Mouse (Mus musculus) testis, adult 2 months (tissue): ENCODE measurements around the gene 1700025G04Rik. TPM values are rescaled to one million over a fixed set of nuclear protein-coding genes. Genes with fewer than 3 reads are reported as not detected.
A peak's percentile ranks its signal among the peaks of the same experiment; 100 is the strongest.
"Not testable (repeated sequence)": the region's sequence is repeated elsewhere in the genome, so short reads cannot be mapped to it uniquely, and the experiment has no call there.

Source experiments
- H3K27ac ChIP-seq: fragments of 200-500 bp; 2 replicates; pipeline ENCODE4 v1.5.1; 2012; ENCODE audit warnings: low read depth, low read length; ENCODE audit not compliant: control insufficient read depth, insufficient read depth
- H3K27me3 ChIP-seq: fragments of 200-500 bp; 2 replicates; pipeline ENCODE4 v1.6.1; 2012; ENCODE audit warnings: mild to moderate bottlenecking, low read length, moderate library complexity; ENCODE audit not compliant: control insufficient read depth, insufficient read depth
- H3K36me3 ChIP-seq: fragments of 200-500 bp; 2 replicates; pipeline ENCODE4 v1.6.1; 2012; ENCODE audit warnings: mild to moderate bottlenecking, low read length; ENCODE audit not compliant: control insufficient read depth, insufficient read depth
- H3K4me1 ChIP-seq: fragments of 200-500 bp; 2 replicates; pipeline ENCODE4 v1.6.1; 2012; ENCODE audit warnings: low read length; ENCODE audit not compliant: control insufficient read depth, insufficient read depth
- H3K4me3 ChIP-seq: fragments of 200-500 bp; 2 replicates; pipeline ENCODE4 v1.5.1; 2012; ENCODE audit warnings: low read depth, mild to moderate bottlenecking, low read length, moderate library complexity, mixed read lengths; ENCODE audit not compliant: control insufficient read depth
- CTCF ChIP-seq: fragments of 200-500 bp; IDR thresholded peaks from 2 replicates; pipeline ENCODE4 v1.5.1; 2012; ENCODE audit warnings: low read depth, mild to moderate bottlenecking, inconsistent platforms, low read length, moderate library complexity; ENCODE audit not compliant: control insufficient read depth, insufficient read depth, insufficient replicate concordance
- POLR2A ChIP-seq: fragments of 200-500 bp; IDR thresholded peaks from 2 replicates; pipeline ENCODE4 v1.6.1; 2012; ENCODE audit warnings: low read depth, mild to moderate bottlenecking, inconsistent platforms, low read length, moderate library complexity; ENCODE audit not compliant: control insufficient read depth
- polyA plus RNA-seq: library from polyadenylated mRNA; depleted of rRNA; stranded (reverse); fragments of >200 nt; gene quantifications from 2 replicates; pipeline ENCODE4 v1.2.3, GENCODE M21; 2012

1700025G04Rik gene
- polyA plus RNA-seq, 1 experiment: 12.0 TPM

DNA sequence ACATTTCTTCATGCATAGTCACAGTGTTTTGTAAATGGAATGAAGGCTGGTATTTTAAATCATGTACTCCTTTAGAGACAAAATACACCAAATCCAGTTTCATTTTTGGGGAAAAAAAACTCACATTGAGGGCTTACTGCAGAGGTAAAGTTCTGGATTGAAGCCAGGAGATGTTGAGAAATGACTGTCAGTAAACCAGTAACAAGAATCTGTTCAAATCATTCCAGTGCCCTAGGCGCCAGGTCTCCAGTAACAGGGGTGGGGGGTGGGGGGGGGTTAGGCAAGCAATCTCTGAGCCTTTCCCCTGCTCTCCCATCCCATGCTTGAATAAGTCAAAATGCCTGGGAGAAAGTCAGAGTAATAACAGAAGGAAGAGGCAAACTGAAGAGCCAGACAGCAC is 234.4 kb downstream of the 1700025G04Rik start:
- Histone ChIP-seq H3K36me3 (no peaks in the 10 kb centered on the region), H3K4me3 (no peak overlapping the region), H3K27me3 (no peaks in the 10 kb centered on the region), H3K4me1 (peaks cover 3% of the 10 kb centered on the region), H3K27ac (no peak overlapping the region)
- no peak for TF ChIP-seq CTCF
- no peak for TF ChIP-seq POLR2A

DNA sequence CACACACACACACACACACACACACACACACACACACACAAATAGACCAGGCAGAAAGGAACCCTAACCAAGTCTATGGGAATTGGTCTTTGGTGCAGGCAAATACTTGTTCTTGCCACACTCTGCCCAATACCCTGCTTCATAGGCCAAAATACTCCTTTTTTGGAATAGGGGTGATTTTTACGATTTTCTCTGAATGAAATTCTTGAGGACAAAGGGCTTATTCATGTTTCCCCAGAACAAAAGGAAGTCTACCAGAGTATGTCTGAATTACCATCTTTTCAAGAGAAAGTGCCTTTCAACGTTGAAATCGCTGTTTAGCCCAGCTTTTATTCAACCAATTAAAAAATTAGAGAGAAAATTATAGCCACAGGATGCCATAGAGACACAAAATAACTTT is 237.9 kb downstream of the 1700025G04Rik start:
- Histone ChIP-seq H3K27ac (no peak overlapping the region), H3K36me3 (no peaks in the 10 kb centered on the region), H3K4me3 (no peak overlapping the region), H3K27me3 (no peaks in the 10 kb centered on the region), H3K4me1 (peaks cover 6% of the 10 kb centered on the region)
- TF ChIP-seq POLR2A (no peak), CTCF (no peak)

DNA sequence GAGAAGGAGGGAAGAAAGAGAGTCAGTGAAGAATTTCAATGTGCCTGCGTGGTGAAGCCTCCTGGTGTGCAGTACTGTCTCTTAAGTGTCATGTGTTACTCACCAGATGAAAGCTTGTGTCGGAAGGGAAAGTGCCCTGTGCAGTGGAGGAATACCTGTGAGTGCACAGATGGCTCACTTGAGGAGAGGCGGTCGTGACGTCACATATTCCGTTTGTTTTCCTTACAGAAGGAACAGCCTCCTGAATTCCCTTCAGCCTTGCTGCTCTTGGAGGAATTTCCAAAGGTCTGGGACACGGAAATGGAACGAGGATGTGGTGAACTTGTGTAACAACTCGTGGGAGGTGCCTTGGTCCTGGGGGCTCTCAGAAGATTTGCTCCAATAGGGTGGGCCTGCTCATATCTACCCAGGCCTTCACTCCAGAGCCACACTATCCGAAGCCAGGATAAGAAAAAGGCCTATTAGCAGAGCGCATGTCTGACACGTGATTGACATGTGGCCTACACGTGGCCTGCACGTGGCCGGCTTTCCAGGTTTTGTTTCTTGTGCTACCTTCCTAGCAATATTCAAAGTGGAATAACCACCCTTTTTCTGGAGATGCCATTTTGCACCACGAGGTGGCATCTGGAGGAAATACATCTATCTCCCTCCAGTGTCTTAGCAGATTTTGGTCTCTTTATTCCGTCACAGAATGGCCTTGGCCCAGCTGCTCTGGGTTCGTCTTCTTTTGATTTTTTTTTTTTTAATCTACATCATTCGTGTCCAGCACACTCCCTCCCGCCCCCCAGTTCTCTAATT is 238.7 kb downstream of the 1700025G04Rik start:
- no peaks in the 10 kb centered on the region for H3K36me3 ChIP-seq
- H3K4me3 ChIP-seq: no peak overlapping the region
- no peaks in the 10 kb centered on the region for H3K27me3 ChIP-seq
- no peak for TF ChIP-seq POLR2A
- H3K27ac ChIP-seq: no peak overlapping the region
- H3K4me1 ChIP-seq: peaks cover 6% of the 10 kb centered on the region

DNA sequence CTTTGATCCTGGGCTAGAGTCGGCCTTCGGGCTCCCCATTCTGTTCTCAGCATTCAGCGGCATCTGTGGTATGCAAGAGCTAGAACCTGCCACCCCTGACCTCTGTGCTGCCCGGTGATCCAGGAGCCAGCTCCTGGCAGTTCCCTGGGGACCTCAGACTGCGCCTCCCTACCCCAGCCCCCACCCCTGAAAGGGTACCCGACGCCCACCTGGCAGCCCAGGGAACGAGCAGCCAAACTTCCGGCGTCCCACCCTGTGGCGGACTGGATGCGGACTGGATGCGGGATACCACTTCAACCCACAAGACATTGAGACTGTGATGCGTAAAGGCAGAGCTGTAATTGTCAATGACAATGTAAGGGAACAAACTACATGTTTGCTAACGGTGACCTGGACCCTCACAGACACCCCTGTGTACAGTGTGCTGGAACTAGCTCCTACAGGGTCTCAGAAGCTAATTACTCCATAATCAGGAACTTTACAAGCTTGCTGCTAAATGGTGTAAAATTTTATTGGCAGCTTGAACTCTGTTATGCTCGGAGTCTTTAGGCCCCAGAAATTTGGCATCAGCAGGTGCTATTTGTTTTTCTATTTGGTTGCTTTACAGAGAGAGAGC is 239.8 kb downstream of the 1700025G04Rik start:
- Histone ChIP-seq H3K27ac (no peak overlapping the region), H3K27me3 (no peaks in the 10 kb centered on the region), H3K4me1 (peaks cover 6% of the 10 kb centered on the region), H3K4me3 (no peak overlapping the region), H3K36me3 (no peaks in the 10 kb centered on the region)
- no peak for TF ChIP-seq POLR2A
- no peak for TF ChIP-seq CTCF

DNA sequence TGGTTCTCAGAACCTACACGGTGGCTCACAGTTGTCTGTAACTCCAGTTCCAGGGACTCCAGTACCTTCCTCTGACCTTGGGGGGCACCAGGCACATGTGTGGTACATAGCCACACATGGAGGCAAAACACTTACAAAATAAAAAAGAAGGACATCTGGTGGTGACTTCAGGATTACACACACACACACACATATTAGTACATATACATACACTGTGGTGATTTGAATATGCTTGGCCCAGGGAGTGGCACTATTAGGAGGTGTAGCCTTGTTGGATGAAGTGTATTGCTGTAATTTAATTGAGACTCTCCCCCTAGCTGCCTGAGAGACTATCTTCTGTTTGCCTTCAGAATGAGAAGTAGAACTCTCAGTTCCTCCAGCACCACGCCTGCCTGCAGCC is 241.6 kb downstream of the 1700025G04Rik start:
- TF ChIP-seq CTCF (no peak), POLR2A (no peak)
- H3K27ac ChIP-seq: no peak overlapping the region

DNA sequence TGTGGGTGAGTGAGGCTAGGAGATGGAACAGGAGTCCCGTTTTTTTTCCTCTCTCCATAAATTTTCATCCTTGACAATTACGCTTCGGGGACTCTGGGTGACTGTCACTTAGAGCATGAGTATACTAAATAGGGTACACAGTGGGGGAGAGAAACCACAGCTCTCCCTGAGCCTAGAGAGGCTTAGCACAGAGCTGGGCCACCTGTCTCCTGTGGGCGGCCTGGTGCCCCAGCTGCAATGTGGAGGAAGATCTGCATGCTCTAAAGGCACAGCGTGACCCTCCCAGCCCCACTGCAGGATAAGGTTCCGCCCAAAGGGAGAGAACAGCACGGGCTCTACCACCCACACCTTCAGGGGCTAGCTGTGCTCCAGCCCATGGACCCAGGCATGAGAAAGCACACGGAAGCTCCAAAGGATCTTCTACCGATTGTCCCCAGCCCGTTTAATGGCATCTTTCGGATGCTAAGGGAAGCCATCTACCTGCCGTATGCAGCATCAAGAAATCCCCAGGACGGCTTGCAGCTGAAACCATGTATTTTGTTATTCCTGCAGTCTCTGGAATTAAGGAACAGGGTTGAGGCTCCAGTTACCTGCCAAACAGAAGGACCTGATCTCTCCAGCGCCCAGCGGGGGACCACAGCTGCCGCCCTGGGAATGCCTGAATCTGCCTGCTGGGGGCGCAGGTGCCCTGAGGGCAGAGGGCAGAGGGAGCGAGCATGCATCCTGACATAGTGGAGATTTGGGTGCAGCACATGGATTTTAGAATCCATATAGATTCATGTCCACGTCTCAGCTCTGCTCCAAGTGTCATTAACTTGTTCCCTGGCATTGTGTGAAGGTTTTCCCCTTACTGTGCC is 243.8 kb downstream of the 1700025G04Rik start:
- Histone ChIP-seq H3K4me3 (no peak overlapping the region), H3K4me1 (peaks cover 7% of the 10 kb centered on the region), H3K27me3 (no peaks in the 10 kb centered on the region), H3K27ac (no peak overlapping the region), H3K36me3 (no peaks in the 10 kb centered on the region)
- no peak for TF ChIP-seq POLR2A
- peak; percentile 24; the same call in 1 of the 2 replicates for TF ChIP-seq CTCF

More for the DNA sequence above, 241.6 kb downstream of the 1700025G04Rik start:
- Histone ChIP-seq H3K4me3 (no peak overlapping the region), H3K27me3 (no peaks in the 10 kb centered on the region), H3K4me1 (peaks cover 6% of the 10 kb centered on the region), H3K36me3 (no peaks in the 10 kb centered on the region)

DNA sequence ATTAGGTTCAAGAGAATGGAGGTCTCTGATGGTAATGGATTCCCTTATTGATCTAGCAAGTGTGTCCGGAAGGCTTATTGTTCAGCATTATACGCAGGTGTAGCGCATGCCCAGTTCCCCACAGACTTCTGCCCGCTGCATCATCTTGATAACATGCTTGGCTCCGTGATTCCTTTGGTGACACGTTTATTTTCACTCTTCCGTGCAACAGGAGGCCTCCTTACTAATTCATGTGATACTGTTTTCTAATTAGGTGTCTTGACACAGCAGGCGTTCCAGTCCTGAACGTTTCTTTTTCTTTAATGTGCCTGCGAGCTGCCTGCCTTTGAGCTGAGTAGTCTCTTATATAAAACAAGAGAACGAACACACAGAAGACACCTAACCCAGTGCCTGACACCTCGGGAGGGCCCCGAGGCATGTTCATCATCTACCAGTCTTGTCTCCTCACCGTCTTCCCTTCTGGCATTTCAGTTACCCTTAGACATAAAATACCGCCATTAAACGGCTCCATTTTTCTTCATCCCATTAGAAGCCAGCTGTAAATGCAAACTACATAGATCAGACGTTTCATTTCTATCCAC is 244.6 kb downstream of the 1700025G04Rik start:
- Histone ChIP-seq H3K36me3 (no peaks in the 10 kb centered on the region), H3K27me3 (no peaks in the 10 kb centered on the region), H3K4me3 (no peak overlapping the region), H3K27ac (no peak overlapping the region), H3K4me1 (peaks cover 7% of the 10 kb centered on the region)
- TF ChIP-seq CTCF (no peak), POLR2A (no peak)

DNA sequence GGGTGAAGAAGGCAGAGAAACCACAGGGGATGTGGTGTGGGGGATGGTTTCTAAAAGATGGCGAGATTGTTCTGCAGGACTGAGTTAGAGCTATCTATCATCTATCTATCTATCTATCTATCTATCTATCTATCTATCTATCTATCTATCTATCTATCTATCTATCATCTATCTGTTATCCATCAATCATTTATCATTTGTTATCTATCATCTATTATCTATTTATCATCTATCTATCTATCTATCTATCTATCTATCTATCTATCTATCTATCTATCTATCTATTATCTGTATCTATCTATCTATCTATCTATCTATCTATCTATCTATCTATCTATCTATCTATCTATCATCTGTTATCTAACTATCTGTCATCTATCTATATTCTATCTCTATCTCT is 249.6 kb downstream of the 1700025G04Rik start:
- H3K27ac ChIP-seq, H3K36me3 ChIP-seq, H3K27me3 ChIP-seq, H3K4me1 ChIP-seq, H3K4me3 ChIP-seq: not testable (repeated sequence)
